Mouse (Mus musculus): ENCODE measurements around the gene Clpsl2. TPM values are rescaled to one million over a fixed set of nuclear protein-coding genes. Genes with fewer than 3 reads are reported as not detected.

Gene Clpsl2
- polyA plus RNA-seq (2014; fragmentation: Illumina TruSeq; extraction: RNeasy Lipid Tissue Mini Kit (QIAGEN cat#74804)): not detected

GRCm38 (mm10) chr17:28549111-28549510 is at the start of gene Clpsl2:
Gene Clpsl2 (plus strand): TSS chr17:28549411.

GRCm38 (mm10) chr17:28517441-28517955 is 31.7 kb upstream of the Clpsl2 start, which contains the start of gene Fkbp5:
Gene Fkbp5 (minus strand): TSS chr17:28517527.

GRCm38 (mm10) chr17:28530506-28530905 is 18.7 kb upstream of the Clpsl2 start, which contains the start of gene Armc12:
Gene Armc12 (plus strand): TSS chr17:28530806.

GRCm38 (mm10) chr17:28560598-28560997 is 11.4 kb downstream of the Clpsl2 start, which contains the start of gene Clps:
Gene Clps (minus strand): TSS chr17:28560766.

GRCm38 (mm10) chr17:28575244-28576125 is 26.3 kb downstream of the Clpsl2 start, which contains the start of gene Lhfpl5:
Gene Lhfpl5 (plus strand): TSS chr17:28575641.

Other genes with a start within 250 kb of the Clpsl2 start
- not detected for gene Fance, start 235.9 kb upstream of the Clpsl2 start, polyA plus RNA-seq (2014; fragmentation: Illumina TruSeq; extraction: RNeasy Lipid Tissue Mini Kit (QIAGEN cat#74804))
- 174 TPM for gene Rpl10a, start 220.9 kb upstream of the Clpsl2 start, polyA plus RNA-seq (2014; fragmentation: Illumina TruSeq; extraction: RNeasy Lipid Tissue Mini Kit (QIAGEN cat#74804))
- gene Tead3, start 198.6 kb upstream of the Clpsl2 start, polyA plus RNA-seq (2014; fragmentation: Illumina TruSeq; extraction: RNeasy Lipid Tissue Mini Kit (QIAGEN cat#74804)): 0.57 TPM
- not detected for gene Tulp1, start 184.2 kb upstream of the Clpsl2 start, polyA plus RNA-seq (2014; fragmentation: Illumina TruSeq; extraction: RNeasy Lipid Tissue Mini Kit (QIAGEN cat#74804))
- gene Fkbp5, start 31.9 kb upstream of the Clpsl2 start, polyA plus RNA-seq (2014; fragmentation: Illumina TruSeq; extraction: RNeasy Lipid Tissue Mini Kit (QIAGEN cat#74804)): 158 TPM
- gene Armc12, start 18.6 kb upstream of the Clpsl2 start, polyA plus RNA-seq (2014; fragmentation: Illumina TruSeq; extraction: RNeasy Lipid Tissue Mini Kit (QIAGEN cat#74804)): not detected
- gene Clps, start 11.4 kb downstream of the Clpsl2 start, polyA plus RNA-seq (2014; fragmentation: Illumina TruSeq; extraction: RNeasy Lipid Tissue Mini Kit (QIAGEN cat#74804)): 0.97 TPM
- gene Lhfpl5, start 26.2 kb downstream of the Clpsl2 start, polyA plus RNA-seq (2014; fragmentation: Illumina TruSeq; extraction: RNeasy Lipid Tissue Mini Kit (QIAGEN cat#74804)): not detected
- 139 TPM for gene Srpk1, start 73.3 kb downstream of the Clpsl2 start, polyA plus RNA-seq (2014; fragmentation: Illumina TruSeq; extraction: RNeasy Lipid Tissue Mini Kit (QIAGEN cat#74804))
- gene Slc26a8, start 140.8 kb downstream of the Clpsl2 start, polyA plus RNA-seq (2014; fragmentation: Illumina TruSeq; extraction: RNeasy Lipid Tissue Mini Kit (QIAGEN cat#74804)): 0.97 TPM
- 42.5 TPM for gene Mapk14, start 141.9 kb downstream of the Clpsl2 start, polyA plus RNA-seq (2014; fragmentation: Illumina TruSeq; extraction: RNeasy Lipid Tissue Mini Kit (QIAGEN cat#74804))
- gene AC170998.1, start 176.7 kb downstream of the Clpsl2 start, polyA plus RNA-seq (2014; fragmentation: Illumina TruSeq; extraction: RNeasy Lipid Tissue Mini Kit (QIAGEN cat#74804)): 1.9 TPM
- not detected for gene Mapk13, start 219.9 kb downstream of the Clpsl2 start, polyA plus RNA-seq (2014; fragmentation: Illumina TruSeq; extraction: RNeasy Lipid Tissue Mini Kit (QIAGEN cat#74804))